Mouse (Mus musculus) hindbrain, embryonic 16.5 days (tissue): Measurements from ENCODE around the gene Agap2. TPM values are rescaled to one million over a fixed set of nuclear protein-coding genes. Genes with fewer than 3 reads are reported as not detected.

Source experiments
- ATAC-seq: fragments of 200-750 bp; cut with Nextera tagmentation; 2 replicates; pipeline ENCODE4 v1.8.0; 2017; ENCODE audit warnings: moderate TSS enrichment, moderate library complexity
- H3K27ac ChIP-seq: fragments of 300-500 bp; sonication (generic); 2 replicates; pipeline ENCODE4 v1.5.1; 2014; ENCODE audit warnings: low read depth, mild to moderate bottlenecking, control low read depth, low read length, moderate library complexity
- H3K27me3 ChIP-seq: fragments of 300-500 bp; sonication (generic); replicated peaks from 2 replicates; pipeline ENCODE4 v1.6.1; 2014; ENCODE audit warnings: low read length; ENCODE audit not compliant: control insufficient read depth, insufficient read depth
- H3K36me3 ChIP-seq: fragments of 300-500 bp; sonication (generic); 2 replicates; pipeline ENCODE4 v1.6.1; 2014; ENCODE audit warnings: mild to moderate bottlenecking, low read length, moderate library complexity, mixed read lengths; ENCODE audit not compliant: control insufficient read depth, insufficient read depth
- H3K4me1 ChIP-seq: fragments of 300-500 bp; sonication (generic); 2 replicates; pipeline ENCODE4 v1.6.1; 2014; ENCODE audit warnings: low read depth, low read length; ENCODE audit not compliant: control insufficient read depth, insufficient read depth
- H3K4me2 ChIP-seq: fragments of 300-500 bp; sonication (generic); 2 replicates; pipeline ENCODE4 v1.6.1; 2014; ENCODE audit warnings: mild to moderate bottlenecking, low read length, control low read depth, moderate library complexity
- H3K4me3 ChIP-seq: fragments of 300-500 bp; sonication (generic); 2 replicates; pipeline ENCODE4 v1.5.1; 2014; ENCODE audit warnings: mild to moderate bottlenecking, low read length, control low read depth, moderate library complexity
- H3K9ac ChIP-seq: fragments of 300-500 bp; sonication (generic); 2 replicates; pipeline ENCODE4 v1.6.1; 2014; ENCODE audit warnings: low read depth, mild to moderate bottlenecking, control low read depth, low read length, moderate library complexity
- H3K9me3 ChIP-seq: fragments of 300-500 bp; sonication (generic); 2 replicates; pipeline ENCODE4 v1.6.1; 2014; ENCODE audit warnings: mild to moderate bottlenecking, low read length, moderate library complexity; ENCODE audit not compliant: control insufficient read depth
- WGBS: fragments of 180-500 bp; shearing (Covaris S2); extraction: QIAGEN DNeasy Blood & Tissue Kit; methylation state at CpG from one replicate; pipeline ENCODE4 v1.1.7; 2014; 5-methylcytosine and 5-hydroxymethylcytosine counted together
- polyA plus RNA-seq: library from polyadenylated mRNA; unstranded; fragments of >200 nt; fragmentation: Nextera tagmentation; extraction: Ambion mirVana; gene quantifications from 2 replicates; pipeline ENCODE4 v1.2.1, GENCODE M21; 2015

Gene Agap2
- polyA plus RNA-seq, 1 experiment from 2014 or later, result 4.2 TPM

- ATAC-seq, result no peak
- WGBS, result 21% methylated on average over 5 of the region's 5 CpGs
Observed at GRCm38 (mm10) chr10:127042468-127043115, 32.5 kb upstream of the Agap2 start.

GRCm38 (mm10) chr10:127043187-127043586 lies 31.9 kb upstream of the Agap2 start:
- Histone ChIP-seq H3K4me2 (no peak overlapping the region), H3K9me3 (no peaks in the 10 kb centered on the region), H3K27me3 (peaks cover 13% of the 10 kb centered on the region), H3K4me3 (no peak overlapping the region), H3K27ac (no peak overlapping the region), H3K4me1 (peaks cover 13% of the 10 kb centered on the region), H3K36me3 (0 out of 2 replicates have a peak, but pooled peaks cover 4% of the 10 kb centered on the region), H3K9ac (no peak overlapping the region)
- no peak for ATAC-seq
- WGBS, result 77% methylated on average over 6 of the region's 6 CpGs

More at GRCm38 (mm10) chr10:127042468-127043115, 32.5 kb upstream of the Agap2 start:
- Histone ChIP-seq H3K36me3 (0 out of 2 replicates have a peak, but pooled peaks cover 4% of the 10 kb centered on the region), H3K9me3 (no peaks in the 10 kb centered on the region), H3K9ac (peak overlapping the region; percentile 70), H3K27me3 (peaks cover 7% of the 10 kb centered on the region), H3K4me3 (peak overlapping the region; percentile 96), H3K4me2 (peak overlapping the region; percentile 98), H3K4me1 (peaks cover 13% of the 10 kb centered on the region), H3K27ac (no peak overlapping the region)

- Histone ChIP-seq H3K27ac (no peak within 1 kb of the TSS), H3K27me3 (peaks cover 39% of the 10 kb centered on the region), H3K4me2 (peak within 1 kb of the TSS; percentile 13; the same call in 1 of the 2 replicates), H3K4me1 (peaks cover 3% of the 10 kb centered on the region; the same call in 1 of the 2 replicates), H3K4me3 (peak within 1 kb of the TSS; percentile 12), H3K9ac (no peak within 1 kb of the TSS), H3K36me3 (0 out of 2 replicates have a peak, but pooled peaks cover 4% of the 10 kb centered on the region), H3K9me3 (no peaks in the 10 kb centered on the region)
- 34% methylated on average over 5 of the region's 5 CpGs for WGBS
- ATAC-seq, result no peak
Observed at GRCm38 (mm10) chr10:127047954-127048353, 27.1 kb upstream of the Agap2 start, which contains the start of gene Cyp27b1. Gene Cyp27b1 (plus strand): TSS chr10:127048250.

- H3K4me2 ChIP-seq, result peak overlapping the region; percentile 13; the same call in 1 of the 2 replicates
- H3K36me3 ChIP-seq, result 0 out of 2 replicates have a peak, but pooled peaks cover 4% of the 10 kb centered on the region
- WGBS, result 5% methylated on average over 35 of the region's 35 CpGs
- peaks cover 3% of the 10 kb centered on the region; the same call in 1 of the 2 replicates for H3K4me1 ChIP-seq
- H3K9me3 ChIP-seq, result no peaks in the 10 kb centered on the region
- no peak for ATAC-seq
- H3K4me3 ChIP-seq, result peak overlapping the region; percentile 12
- H3K27ac ChIP-seq, result no peak overlapping the region
- H3K9ac ChIP-seq, result no peak overlapping the region
- peaks cover 39% of the 10 kb centered on the region for H3K27me3 ChIP-seq
Observed at GRCm38 (mm10) chr10:127048608-127049394, 26.3 kb upstream of the Agap2 start.

GRCm38 (mm10) chr10:127049395-127050118 lies 25.5 kb upstream of the Agap2 start:
- Histone ChIP-seq H3K4me3 (peak overlapping the region; percentile 12; the same call in 1 of the 2 replicates), H3K27ac (no peak overlapping the region), H3K9me3 (no peaks in the 10 kb centered on the region), H3K27me3 (peaks cover 39% of the 10 kb centered on the region), H3K4me1 (peaks cover 3% of the 10 kb centered on the region; the same call in 1 of the 2 replicates), H3K9ac (no peak overlapping the region), H3K4me2 (peak overlapping the region; percentile 13; the same call in 1 of the 2 replicates), H3K36me3 (peaks cover 6% of the 10 kb centered on the region; the same call in 1 of the 2 replicates)
- no peak for ATAC-seq
- 5% methylated on average over 29 of the region's 29 CpGs for WGBS

- no peaks in the 10 kb centered on the region for H3K9me3 ChIP-seq
- H3K27ac ChIP-seq, result no peak overlapping the region
- H3K27me3 ChIP-seq, result peaks cover 39% of the 10 kb centered on the region
- H3K4me3 ChIP-seq, result no peak overlapping the region
- H3K4me1 ChIP-seq, result peaks cover 3% of the 10 kb centered on the region; the same call in 1 of the 2 replicates
- WGBS, result 25% methylated on average over 10 of the region's 10 CpGs
- H3K4me2 ChIP-seq, result no peak overlapping the region
- no peak for ATAC-seq
- no peak overlapping the region for H3K9ac ChIP-seq
- peaks cover 3% of the 10 kb centered on the region; the same call in 1 of the 2 replicates for H3K36me3 ChIP-seq
Observed at GRCm38 (mm10) chr10:127050119-127050474, 25.0 kb upstream of the Agap2 start.

GRCm38 (mm10) chr10:127054646-127055045 lies 20.4 kb upstream of the Agap2 start:
- H3K4me3 ChIP-seq, result no peak overlapping the region
- no peak overlapping the region for H3K9ac ChIP-seq
- ATAC-seq, result no peak
- no peaks in the 10 kb centered on the region for H3K9me3 ChIP-seq
- H3K4me1 ChIP-seq, result peaks cover 11% of the 10 kb centered on the region
- no peak overlapping the region for H3K4me2 ChIP-seq
- 74% methylated on average over 4 of the region's 4 CpGs for WGBS
- no peak overlapping the region for H3K27ac ChIP-seq
- peaks cover 26% of the 10 kb centered on the region for H3K36me3 ChIP-seq
- H3K27me3 ChIP-seq, result peaks cover 20% of the 10 kb centered on the region

GRCm38 (mm10) chr10:127055406-127055805 lies 19.7 kb upstream of the Agap2 start:
- Histone ChIP-seq H3K27ac (no peak overlapping the region), H3K36me3 (peaks cover 26% of the 10 kb centered on the region), H3K9me3 (no peaks in the 10 kb centered on the region), H3K4me2 (no peak overlapping the region), H3K4me3 (no peak overlapping the region), H3K27me3 (peaks cover 14% of the 10 kb centered on the region), H3K9ac (no peak overlapping the region), H3K4me1 (peaks cover 11% of the 10 kb centered on the region)
- 88% methylated on average over 8 of the region's 8 CpGs for WGBS
- no peak for ATAC-seq
